Mouse (Mus musculus) liver, embryonic 14.5 days (tissue): ENCODE data around the gene Zc3h12b.

Experiments used
- CTCF ChIP-seq: IDR thresholded peaks from 2 replicates; pipeline ENCODE4 v1.5.1; 2016; ENCODE audit warnings: antibody characterized with exemption, low read depth, control low read depth
- EP300 ChIP-seq: IDR thresholded peaks from 2 replicates; pipeline ENCODE4 v1.6.1; 2016; ENCODE audit warnings: antibody characterized with exemption, low read depth

DNA sequence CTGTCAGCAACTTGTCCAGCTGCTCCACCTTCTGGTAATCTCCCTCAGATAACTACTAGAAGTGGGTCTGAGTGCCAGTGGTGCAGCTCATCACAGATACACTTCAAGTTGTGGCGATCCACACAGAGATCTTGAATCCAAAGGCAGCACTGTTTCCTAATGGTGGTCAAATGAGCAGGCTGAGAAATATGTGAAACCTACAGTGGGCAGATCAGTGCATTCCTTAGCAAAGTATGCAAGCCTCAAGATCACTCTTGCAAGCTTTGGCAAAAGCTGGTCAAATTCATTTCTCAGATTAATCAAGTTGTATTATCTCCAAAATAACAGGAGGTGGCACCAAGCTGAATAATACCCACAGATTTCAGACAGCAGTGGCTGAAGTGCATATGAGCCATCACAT lies 29.3 kb upstream of the Zc3h12b start:
- TF ChIP-seq CTCF, result no peak
- no peak for TF ChIP-seq EP300
